Mouse (Mus musculus) liver, adult 2 months (tissue): ENCODE results near the gene Pnmal1. TPM values are rescaled to one million over a fixed set of nuclear protein-coding genes. Genes with fewer than 3 reads are reported as not detected.

ENCODE experiments used
- DNase-seq: peaks from one replicate; pipeline ENCODE4 v3.0.0-alpha.2; 2011; ENCODE audit warnings: low read depth, low spot score; ENCODE audit errors: extremely low read depth
- H3K27ac ChIP-seq: fragments of 200-500 bp; replicated peaks from 2 replicates; pipeline ENCODE4 v1.5.1; 2012; ENCODE audit warnings: low read depth, mild to moderate bottlenecking, control low read depth, inconsistent platforms, low read length; ENCODE audit not compliant: insufficient read depth
- H3K27me3 ChIP-seq: fragments of 200-500 bp; 2 replicates; pipeline ENCODE4 v1.6.1; 2012; ENCODE audit warnings: mild to moderate bottlenecking, moderate library complexity, low read length, inconsistent platforms; ENCODE audit not compliant: control insufficient read depth, insufficient read depth
- H3K36me3 ChIP-seq: fragments of 200-500 bp; 2 replicates; pipeline ENCODE4 v1.6.1; 2012; ENCODE audit warnings: low read length, inconsistent platforms; ENCODE audit not compliant: control insufficient read depth, insufficient read depth
- H3K4me1 ChIP-seq: fragments of 200-500 bp; 2 replicates; pipeline ENCODE4 v1.6.1; 2011; ENCODE audit warnings: low read length; ENCODE audit not compliant: control insufficient read depth, insufficient read depth
- H3K4me3 ChIP-seq: fragments of 200-500 bp; 2 replicates; pipeline ENCODE4 v1.5.1; 2011; ENCODE audit warnings: low read depth, mild to moderate bottlenecking, control low read depth, low read length, moderate library complexity; ENCODE audit not compliant: insufficient read depth
- H3K79me2 ChIP-seq: fragments of 200-500 bp; 2 replicates; pipeline ENCODE4 v1.6.1; 2012; ENCODE audit warnings: inconsistent platforms, mild to moderate bottlenecking, low read length, moderate library complexity; ENCODE audit not compliant: control insufficient read depth, insufficient read depth
- H3K9ac ChIP-seq: fragments of 200-500 bp; 2 replicates; pipeline ENCODE4 v1.6.1; 2012; ENCODE audit warnings: low read depth, mild to moderate bottlenecking, control low read depth, inconsistent platforms, low read length
- CTCF ChIP-seq: fragments of 200-500 bp; IDR thresholded peaks from 2 replicates; pipeline ENCODE4 v1.5.1; 2011; ENCODE audit warnings: low read depth, low read length, control low read depth
- POLR2A ChIP-seq: fragments of 200-500 bp; IDR thresholded peaks from 2 replicates; pipeline ENCODE4 v1.6.1; 2011; ENCODE audit warnings: low read length, control low read depth; ENCODE audit not compliant: insufficient read depth; ENCODE audit errors: extremely low read depth
- WGBS: fragments of 180-500 bp; shearing (Covaris S2); methylation state at CpG from one replicate; pipeline ENCODE4 v1.1.7; 2018; 5-methylcytosine and 5-hydroxymethylcytosine counted together
- polyA plus RNA-seq: library from polyadenylated mRNA; depleted of rRNA; stranded (reverse); fragments of >200 nt; gene quantifications from 2 replicates; pipeline ENCODE4 v1.2.3, GENCODE M21; 2012
- total RNA-seq: library from RNA; depleted of rRNA; stranded (reverse); fragments of >200 nt; gene quantifications from 2 replicates; pipeline ENCODE4 v1.2.3, GENCODE M21; 2014

Gene Pnmal1
- total and polyA plus RNA-seq, 2 experiments = not detected

- no peaks in the 10 kb centered on the region for H3K36me3 ChIP-seq
- 43% methylated on average over 3 of the region's 3 CpGs for WGBS
- DNase-seq = no peak
- no peaks in the 10 kb centered on the region for H3K4me1 ChIP-seq
- H3K27me3 ChIP-seq = 0 out of 2 replicates have a peak, but pooled peaks cover 1% of the 10 kb centered on the region
- H3K9ac ChIP-seq = no peak overlapping the region
- TF ChIP-seq CTCF = no peak
- TF ChIP-seq POLR2A = no peak
- H3K4me3 ChIP-seq = no peak overlapping the region
- no peak overlapping the region for H3K27ac ChIP-seq
- H3K79me2 ChIP-seq = no peaks in the 10 kb centered on the region
These were observed 28.9 kb downstream of the Pnmal1 start for GRCm38 (mm10) chr7:16988405-16988804.

- no peak for DNase-seq
- H3K4me1 ChIP-seq = no peaks in the 10 kb centered on the region
- WGBS = 60% methylated on average over 15 of the region's 15 CpGs
- H3K36me3 ChIP-seq = no peaks in the 10 kb centered on the region
- H3K4me3 ChIP-seq = no peak overlapping the region
- TF ChIP-seq CTCF (no peak), POLR2A (no peak)
- 0 out of 2 replicates have a peak, but pooled peaks cover 3% of the 10 kb centered on the region for H3K27me3 ChIP-seq
- H3K79me2 ChIP-seq = no peaks in the 10 kb centered on the region
- no peak overlapping the region for H3K9ac ChIP-seq
- H3K27ac ChIP-seq = no peak overlapping the region
These were observed 30.7 kb downstream of the Pnmal1 start for GRCm38 (mm10) chr7:16990006-16990744.

- H3K27me3 ChIP-seq = 0 out of 2 replicates have a peak, but pooled peaks cover 3% of the 10 kb centered on the region
- WGBS = 80% methylated on average over 18 of the region's 18 CpGs
- H3K79me2 ChIP-seq = no peaks in the 10 kb centered on the region
- H3K27ac ChIP-seq = no peak overlapping the region
- H3K36me3 ChIP-seq = no peaks in the 10 kb centered on the region
- TF ChIP-seq CTCF (no peak), POLR2A (no peak)
- H3K9ac ChIP-seq = no peak overlapping the region
- H3K4me1 ChIP-seq = no peaks in the 10 kb centered on the region
- H3K4me3 ChIP-seq = no peak overlapping the region
- DNase-seq = no peak
These were observed 32.4 kb downstream of the Pnmal1 start for GRCm38 (mm10) chr7:16991681-16992450.

GRCm38 (mm10) chr7:16992451-16992807 is 33.0 kb downstream of the Pnmal1 start, which contains the start of gene Ccdc8:
Gene Ccdc8, plus strand, starts transcription at chr7:16992708.
- no peak within 1 kb of the TSS for H3K27ac ChIP-seq
- H3K36me3 ChIP-seq = no peaks in the 10 kb centered on the region
- TF ChIP-seq CTCF (no peak), POLR2A (no peak)
- H3K4me1 ChIP-seq = no peaks in the 10 kb centered on the region
- peak within 1 kb of the TSS; percentile 58; the same call in 1 of the 2 replicates for H3K4me3 ChIP-seq
- H3K27me3 ChIP-seq = 0 out of 2 replicates have a peak, but pooled peaks cover 3% of the 10 kb centered on the region
- H3K9ac ChIP-seq = no peak within 1 kb of the TSS
- no peaks in the 10 kb centered on the region for H3K79me2 ChIP-seq
- WGBS = 94% methylated on average over 5 of the region's 5 CpGs
- no peak for DNase-seq

- H3K36me3 ChIP-seq = no peaks in the 10 kb centered on the region
- H3K4me3 ChIP-seq = peak overlapping the region; percentile 58
- TF ChIP-seq POLR2A = no peak
- TF ChIP-seq CTCF = no peak
- no peaks in the 10 kb centered on the region for H3K79me2 ChIP-seq
- 8% methylated on average over 27 of the region's 27 CpGs for WGBS
- H3K27me3 ChIP-seq = 0 out of 2 replicates have a peak, but pooled peaks cover 3% of the 10 kb centered on the region
- H3K27ac ChIP-seq = no peak overlapping the region
- DNase-seq = no peak
- H3K4me1 ChIP-seq = no peaks in the 10 kb centered on the region; the same call in 1 of the 2 replicates
- H3K9ac ChIP-seq = peak overlapping the region; percentile 37
These were observed 34.3 kb downstream of the Pnmal1 start for GRCm38 (mm10) chr7:16993651-16994399.
